Mouse (Mus musculus): Measurements from ENCODE around the gene Gnao1.

Gene Gnao1

GRCm38 (mm10) chr8:94011076-94012012 lies 201.6 kb downstream of the Gnao1 start:
- DNase-seq, result no peak

GRCm38 (mm10) chr8:94012013-94012951 lies 202.5 kb downstream of the Gnao1 start, which contains the start of gene Amfr:
Gene Amfr (minus strand): TSS chr8:94012842.
- DNase-seq, result peak; percentile 80 to 82

GRCm38 (mm10) chr8:94013026-94013612 lies 203.4 kb downstream of the Gnao1 start:
- no peak for DNase-seq

All from cerebellum, postnatal 14 days (tissue).